Mouse (Mus musculus) adrenal gland, adult 2 months (tissue): Measurements from ENCODE around the gene Gpr162. TPM values are rescaled to one million over a fixed set of nuclear protein-coding genes. Genes with fewer than 3 reads are reported as not detected.
"Not testable (repeated sequence)": the region's sequence is repeated elsewhere in the genome, so short reads cannot be mapped to it uniquely, and the experiment has no call there.

Experiments
- DNase-seq: peaks from one replicate; pipeline ENCODE4 v3.0.0; 2021
- polyA plus RNA-seq: library from polyadenylated mRNA; depleted of rRNA; stranded (reverse); fragments of >200 nt; gene quantifications from 2 replicates; pipeline ENCODE4 v1.2.3, GENCODE M21; 2012
- total RNA-seq, 2 experiments: library from RNA; stranded (reverse); gene quantifications; 2 replicates each; pipeline ENCODE4 v1.2.3; 2021

Gpr162 gene
- total and polyA plus RNA-seq, 3 experiments = 1.1 to 2.5 (median 1.9) TPM

- DNase-seq = no peak
These were observed 27.4 kb downstream of the Gpr162 start for GRCm38 (mm10) chr6:124836411-124836810.

DNA sequence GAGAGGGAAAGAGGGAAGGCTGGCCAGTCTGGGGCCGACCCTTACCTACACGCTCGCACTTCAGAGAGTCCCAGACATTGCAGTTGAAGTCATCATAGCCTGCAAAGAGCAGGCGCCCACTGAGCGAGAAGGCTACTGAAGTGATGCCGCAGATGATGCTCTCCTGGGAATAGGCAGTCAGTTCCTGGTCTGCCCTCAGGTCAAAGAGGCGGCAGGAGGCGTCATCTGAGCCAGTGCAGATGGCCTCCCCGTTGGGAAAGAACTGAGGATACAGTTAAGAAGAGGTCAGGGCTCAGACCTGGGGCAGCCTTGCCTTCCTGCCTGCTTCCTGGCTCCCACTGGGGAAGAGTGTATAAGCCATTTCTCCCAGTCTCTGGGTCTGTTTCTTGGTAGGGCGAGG, 28.3 kb downstream of the Gpr162 start:
- DNase-seq = no peak

DNA sequence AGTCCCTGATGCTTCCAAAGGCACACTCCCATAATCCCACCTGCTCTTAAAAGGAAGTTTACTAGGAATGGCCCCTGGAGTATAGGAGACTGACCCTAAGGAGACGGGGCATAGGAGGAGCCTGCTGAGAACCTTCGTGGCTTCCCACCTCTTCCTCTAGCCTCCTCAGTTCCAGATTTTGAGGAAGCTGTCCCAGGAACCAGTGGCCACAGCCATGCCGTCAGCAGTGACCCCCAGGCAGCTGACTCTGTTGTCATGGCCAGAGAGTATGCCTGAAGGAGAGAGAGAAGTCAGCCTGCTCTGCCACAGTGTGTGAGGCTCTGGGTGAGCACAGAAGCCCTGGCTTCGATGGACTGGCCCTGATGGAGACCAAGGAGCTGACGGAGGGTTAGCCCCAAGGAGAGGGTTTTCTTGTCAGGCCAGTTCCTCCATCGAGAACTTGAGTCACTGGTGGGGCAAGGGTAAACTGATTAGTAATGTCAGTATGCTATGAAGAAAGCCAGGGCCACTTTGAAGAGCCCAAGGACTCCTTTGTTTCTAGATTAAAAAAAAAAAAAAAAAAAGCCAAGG, 29.2 kb downstream of the Gpr162 start:
- peak; percentile 34 for DNase-seq

DNA sequence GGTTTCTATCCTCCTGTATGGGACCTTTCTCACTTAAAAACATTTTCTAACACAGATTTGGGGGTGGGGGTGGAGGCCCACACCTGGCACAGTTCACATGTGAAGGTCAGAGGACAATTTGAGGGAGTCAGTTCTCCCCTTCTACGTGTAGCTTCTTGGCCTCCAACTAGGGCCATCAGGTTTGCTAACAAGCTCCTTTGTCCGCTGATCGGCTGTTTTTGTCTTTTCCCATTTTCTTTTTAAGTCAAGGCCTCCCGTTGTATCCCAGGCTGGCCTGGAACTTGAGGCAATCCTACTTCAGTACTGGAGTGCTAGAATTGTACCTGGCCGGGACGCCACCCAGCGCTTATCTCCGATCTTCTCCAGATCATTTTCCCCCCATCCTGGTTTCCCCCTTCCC, 32.1 kb downstream of the Gpr162 start:
- no peak for DNase-seq

DNA sequence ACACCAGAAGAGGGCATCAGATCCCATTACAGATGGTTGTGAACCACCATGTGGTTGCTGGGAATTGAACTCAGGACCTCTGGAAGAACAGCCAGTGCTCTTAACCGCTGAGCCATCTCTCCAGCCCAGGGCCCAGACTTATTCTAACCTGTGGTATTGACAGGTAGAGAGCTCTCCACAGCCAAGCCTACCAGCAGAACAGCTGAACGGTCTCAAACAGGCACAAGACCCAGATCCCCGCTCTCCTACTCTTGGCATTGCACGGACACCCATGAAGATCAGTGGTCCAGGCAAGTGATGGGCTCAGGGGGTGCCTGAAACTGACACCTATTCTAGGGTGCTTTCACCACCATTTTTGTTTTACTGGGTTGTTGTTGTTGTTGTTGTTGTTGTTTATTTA, 32.6 kb downstream of the Gpr162 start:
- DNase-seq = not testable (repeated sequence)

DNA sequence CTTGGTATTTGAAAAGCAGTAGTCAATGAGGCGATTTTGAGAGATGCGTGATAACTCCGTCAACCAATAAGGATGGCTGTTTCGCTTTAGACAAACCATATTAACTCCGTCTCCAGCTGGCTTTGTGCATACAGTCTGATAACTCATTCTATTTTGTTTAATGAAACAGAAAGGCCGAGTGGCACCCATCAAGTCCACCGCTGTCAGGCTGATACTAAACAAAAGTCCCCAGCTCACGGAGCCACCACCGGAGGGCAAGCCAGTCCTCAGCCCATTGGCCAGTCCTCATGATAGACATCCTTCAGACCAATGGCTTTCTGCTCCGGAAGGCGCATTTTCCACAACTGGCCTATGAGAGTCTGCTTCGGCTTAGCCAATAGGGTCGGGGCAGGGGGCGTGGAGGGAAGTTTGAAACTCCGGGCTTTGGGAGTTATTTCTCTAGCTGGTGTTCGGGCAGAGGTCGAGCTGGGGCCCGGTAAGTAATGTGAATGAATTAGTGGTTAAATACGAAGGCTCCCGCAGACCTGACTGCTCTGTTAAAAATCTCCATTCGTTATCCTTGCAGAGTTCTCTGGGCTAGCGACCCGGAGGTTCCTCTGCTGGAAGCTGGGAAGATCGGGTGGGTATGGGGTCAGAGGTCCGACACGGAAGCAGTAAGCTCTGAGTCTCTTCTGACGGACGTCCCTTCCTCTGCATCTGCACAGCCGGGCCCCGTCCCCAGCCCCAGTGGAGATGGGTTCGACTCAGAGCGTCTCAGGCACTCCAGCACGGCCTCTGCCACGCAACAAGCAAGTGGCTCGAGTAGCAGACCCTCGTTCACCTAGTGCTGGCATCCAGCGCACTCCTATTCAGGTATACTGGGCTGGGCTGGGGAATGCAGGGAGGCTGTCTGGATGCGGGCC, 33.7 kb downstream of the Gpr162 start:
- DNase-seq = peak; percentile 95

DNA sequence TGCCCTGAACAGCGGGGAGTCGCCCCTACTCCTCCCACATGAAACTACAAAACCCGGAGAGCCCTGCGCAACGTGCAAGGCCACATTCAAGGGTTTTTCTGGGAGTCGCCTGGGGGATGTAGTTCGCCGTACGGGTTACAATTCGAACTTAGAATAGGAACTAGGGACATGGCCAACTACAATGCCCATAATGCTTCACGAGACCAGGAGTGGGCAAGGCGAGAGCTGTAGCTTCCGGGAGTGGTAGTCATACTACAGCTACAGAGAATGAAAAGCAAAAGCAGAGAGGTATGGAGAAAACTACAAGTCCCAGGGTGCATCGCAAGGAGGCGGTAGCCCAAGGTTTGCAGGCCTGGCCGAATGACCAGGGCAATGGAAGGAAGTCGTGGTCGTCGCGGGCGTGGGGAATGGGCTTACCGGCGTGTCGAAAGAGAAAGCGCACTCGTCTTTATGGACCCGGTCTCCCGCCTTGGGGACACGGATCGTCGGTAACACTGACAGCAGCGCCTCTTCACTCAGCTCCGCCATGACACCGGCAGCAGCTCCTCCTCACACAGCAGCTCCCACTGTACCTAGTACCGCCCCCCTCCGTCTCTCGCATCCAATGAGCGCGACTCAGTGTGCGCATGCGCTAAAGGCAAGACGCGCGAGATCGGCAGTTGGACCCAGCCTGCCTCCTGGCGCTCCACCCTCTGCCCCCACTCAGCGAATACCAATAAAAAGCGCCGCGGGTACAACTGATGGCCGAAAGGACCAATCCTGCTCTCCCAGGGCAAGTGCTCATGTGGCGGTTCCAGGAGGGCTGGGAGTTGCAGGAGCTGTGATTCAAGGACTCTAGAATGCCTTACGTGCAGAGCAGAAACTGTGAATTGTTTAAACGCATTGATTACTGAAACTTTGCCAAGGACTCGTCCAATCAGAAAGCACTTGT, 34.6 kb downstream of the Gpr162 start, which contains the start of the genes Usp5 and Cdca3:
Gene Usp5, minus strand, starts transcription at position 617 of the 931 bp plus-strand sequence.
Gene Cdca3, plus strand, starts transcription at position 680 of the 931 bp plus-strand sequence.
- peak; percentile 100 for DNase-seq

DNA sequence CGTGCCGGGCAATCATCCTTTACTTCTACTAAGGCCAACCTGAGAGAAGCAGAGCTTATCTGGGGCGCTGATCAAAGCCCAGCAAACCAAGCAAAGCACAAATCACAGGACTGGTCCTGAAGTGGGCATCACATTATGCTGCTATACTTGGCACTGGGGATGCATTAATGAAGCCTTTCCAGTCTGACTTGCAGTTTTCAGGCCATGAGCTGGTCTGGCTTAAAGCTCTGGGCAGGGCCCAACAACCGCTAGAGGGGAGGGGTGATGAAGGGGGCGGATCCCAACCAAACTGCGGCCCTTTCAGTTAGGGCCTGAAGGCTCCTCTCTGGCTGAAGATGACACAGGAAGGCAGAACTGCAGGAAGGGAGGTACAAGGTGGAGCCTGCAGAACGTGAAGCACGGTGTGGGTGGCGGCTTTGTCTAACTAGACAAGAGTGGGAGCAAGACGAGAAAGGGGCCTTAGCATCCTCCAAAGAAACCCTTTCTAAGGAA, 35.6 kb downstream of the Gpr162 start:
- DNase-seq = peak; percentile 80

- no peak for DNase-seq
These were observed 41.7 kb downstream of the Gpr162 start for GRCm38 (mm10) chr6:124822049-124822448.

DNA sequence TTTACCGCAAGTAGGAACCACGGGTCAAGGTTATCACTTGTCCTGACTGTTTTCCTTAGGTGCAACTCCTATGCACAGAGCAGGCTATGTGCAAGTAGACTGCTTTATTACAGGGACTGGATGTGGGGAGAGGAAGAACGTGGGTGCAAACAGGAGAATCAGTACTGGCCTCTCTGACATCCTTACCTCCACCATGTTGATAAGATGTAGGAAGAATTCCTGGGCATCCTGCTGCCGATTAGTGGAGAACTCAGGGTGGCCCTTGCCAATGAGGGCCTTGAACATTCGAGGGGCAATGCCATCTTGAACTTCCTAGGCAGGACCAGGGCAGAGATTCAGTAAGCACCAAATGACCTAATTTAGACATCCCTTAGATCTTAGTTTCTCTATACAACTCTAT, 42.9 kb downstream of the Gpr162 start:
- no peak for DNase-seq

- no peak for DNase-seq
These were observed 45.8 kb downstream of the Gpr162 start for GRCm38 (mm10) chr6:124817971-124818370.

- no peak for DNase-seq
These were observed 46.2 kb downstream of the Gpr162 start for GRCm38 (mm10) chr6:124817563-124817962.

GRCm38 (mm10) chr6:124817125-124817524, 46.7 kb downstream of the Gpr162 start:
- DNase-seq = peak; percentile 0

GRCm38 (mm10) chr6:124816611-124817010, 47.2 kb downstream of the Gpr162 start:
- DNase-seq = peak; percentile 0

DNA sequence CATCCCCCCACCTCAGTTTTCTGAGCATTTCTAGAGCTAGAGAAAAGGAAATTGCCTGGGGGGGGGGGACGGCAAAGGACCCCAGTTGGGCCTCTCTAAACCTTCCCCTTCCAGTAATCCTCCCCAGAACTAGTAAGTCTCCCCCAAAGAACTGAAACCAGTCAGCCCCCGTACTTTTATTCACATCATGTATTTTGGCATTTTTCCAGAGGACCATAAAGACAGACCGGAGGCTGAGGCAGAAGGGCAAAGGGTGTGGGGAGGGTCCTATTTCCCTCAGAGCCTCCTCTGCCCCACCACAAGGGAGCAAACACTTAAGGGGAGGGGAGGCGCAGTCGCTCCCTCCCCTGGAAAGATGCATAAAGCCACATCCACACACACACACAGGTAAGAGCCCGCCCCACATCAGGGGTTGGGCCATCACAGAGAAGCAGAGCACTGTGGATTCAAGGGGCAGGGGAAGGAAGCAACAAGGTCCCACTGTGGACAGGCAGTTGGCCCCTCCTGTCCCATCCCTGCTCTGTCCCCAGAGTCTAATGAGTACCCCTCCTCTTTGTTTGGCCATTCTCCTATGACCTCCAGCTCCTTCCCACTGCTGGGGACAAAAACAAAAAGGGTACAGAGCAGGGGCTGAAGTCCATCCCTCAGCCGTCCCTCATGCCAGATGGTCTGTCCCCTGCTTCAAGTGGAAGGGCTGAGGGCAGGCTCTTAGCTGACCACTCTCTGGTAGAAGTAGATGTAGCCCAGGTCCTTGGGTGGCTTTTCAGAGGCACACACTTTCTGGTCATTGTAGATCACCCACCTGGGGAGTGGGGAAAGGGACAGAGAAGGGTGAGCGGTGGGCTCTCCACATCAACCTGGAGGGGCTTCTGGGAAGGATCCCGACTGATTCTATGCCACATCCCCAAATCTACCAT, 48.7 kb downstream of the Gpr162 start:
- no peak for DNase-seq

GRCm38 (mm10) chr6:124814448-124814847, 49.3 kb downstream of the Gpr162 start:
- no peak for DNase-seq

DNA sequence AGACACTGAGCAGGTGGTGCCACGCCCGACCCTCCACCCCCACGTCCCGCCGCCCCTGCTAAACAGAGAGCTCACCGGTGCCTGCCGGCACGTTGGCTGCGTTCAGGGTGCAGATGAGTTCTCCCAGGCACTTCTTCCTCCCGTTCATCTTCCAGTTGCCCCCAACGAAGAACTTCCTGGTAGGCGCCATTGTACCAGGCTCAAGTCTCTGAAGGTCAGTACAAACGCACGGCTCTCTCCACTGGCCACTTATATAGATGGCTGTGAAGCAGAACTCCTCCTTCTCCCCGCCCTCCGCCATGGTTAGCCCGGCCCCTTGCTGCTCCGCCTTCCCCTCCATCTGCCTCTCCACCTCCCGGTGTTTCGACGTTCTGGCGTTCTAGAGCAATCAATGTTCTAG, 49.9 kb downstream of the Gpr162 start, which contains the start of gene Tpi1:
Gene Tpi1, minus strand, starts transcription at position 364 of the 400 bp plus-strand sequence.
- DNase-seq = peak; percentile 95

GRCm38 (mm10) chr6:124813496-124813895, 50.3 kb downstream of the Gpr162 start:
- peak; percentile 71 for DNase-seq

GRCm38 (mm10) chr6:124812848-124813247, 50.9 kb downstream of the Gpr162 start:
- peak; percentile 36 for DNase-seq

- DNase-seq = peak; percentile 31
These were observed 51.9 kb downstream of the Gpr162 start for GRCm38 (mm10) chr6:124811701-124812560.
